8 mouse cellular contexts compared by ENCODE assay signal in the genomic region with DNA sequence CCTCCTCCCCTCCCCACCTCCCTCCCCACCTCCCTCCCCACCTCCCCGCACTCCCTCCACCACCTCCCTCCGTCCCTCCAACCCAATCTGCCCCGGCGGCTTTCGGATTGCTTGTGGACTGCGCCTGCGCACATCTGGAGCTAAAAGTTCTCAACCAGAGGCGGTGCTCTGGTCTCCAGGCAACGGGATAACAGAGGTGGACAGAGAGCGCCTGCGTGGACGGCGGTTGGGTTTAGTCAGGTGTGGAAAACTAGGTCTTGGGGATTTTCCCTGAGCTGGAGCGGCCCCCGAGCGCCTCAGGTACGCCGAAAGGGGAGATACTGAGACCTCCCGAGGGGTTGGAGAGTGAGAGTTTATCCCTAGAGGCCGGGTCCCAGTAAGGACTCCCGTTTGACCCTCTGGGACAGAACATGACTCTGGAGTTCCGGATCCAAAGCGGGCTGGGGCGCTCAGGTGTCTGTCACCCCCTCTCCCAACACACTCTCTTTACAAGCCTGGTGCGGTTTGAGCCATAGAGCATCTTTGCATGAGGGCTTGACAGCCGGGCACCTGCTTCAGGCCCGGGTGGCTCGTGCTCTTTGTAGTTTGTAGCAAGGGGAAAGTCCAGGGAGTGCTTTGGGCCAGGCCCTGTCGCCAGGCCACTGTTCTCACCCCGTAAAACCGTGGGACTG. TPM values are rescaled to one million over a fixed set of nuclear protein-coding genes. Genes with fewer than 3 reads are reported as not detected.
A peak's percentile ranks its signal among the peaks of the same experiment; 100 is the strongest.
DNase-seq lines count a peak whose midpoint lies in the region; ATAC-seq and TF ChIP-seq lines count a peak whose summit lies in the region.

A gene (plus strand): TSS at position 106 of the 671 bp plus-strand sequence.

- no peak within 1 kb of the TSS for H3K27ac ChIP-seq in bone marrow macrophage, adult 2 months (ENCODE audit: insufficient read depth, low read depth, low read length)
- peak within 1 kb of the TSS; percentile 29; the same call in 1 of the 2 replicates for H3K27ac ChIP-seq in forebrain, postnatal 0 days (ENCODE audit: low read depth, low read length)
- H3K27ac ChIP-seq in neural tube, embryonic 14.5 days (ENCODE audit: low read depth, low read length), result no peak within 1 kb of the TSS

- intact Hi-C loops in heart, postnatal 36 days (cut with DNase I), result loop anchor here (1.0 to 5.0 kb wide), 2 partner anchors 8 to 116 kb away; no protein-coding TSS in a partner anchor

- H3K9ac ChIP-seq in forebrain, postnatal 0 days, result peak within 1 kb of the TSS; percentile 39
- H3K9ac ChIP-seq in neural tube, embryonic 14.5 days (replicated peaks; ENCODE audit: low read depth, low read length), result peak within 1 kb of the TSS; percentile 53

- no peak for TF ChIP-seq POLR2A in bone marrow macrophage, adult 2 months (IDR thresholded peaks at IDR 0.05; ENCODE audit: borderline replicate concordance, low read depth, low read length)

- no peaks in the 10 kb centered on the region for H3K36me3 ChIP-seq in forebrain, postnatal 0 days (ENCODE audit: insufficient read depth)
- no peaks in the 10 kb centered on the region for H3K36me3 ChIP-seq in neural tube, embryonic 14.5 days (ENCODE audit: control insufficient read depth, insufficient read depth, low read length)

- H3K4me1 ChIP-seq in bone marrow macrophage, adult 2 months (ENCODE audit: control insufficient read depth, insufficient read depth, low read length), result peaks cover 6% of the 10 kb centered on the region
- H3K4me1 ChIP-seq in forebrain, postnatal 0 days (ENCODE audit: insufficient read depth), result 0 out of 2 replicates have a peak, but pooled peaks cover 5% of the 10 kb centered on the region
- 0 out of 2 replicates have a peak, but pooled peaks cover 5% of the 10 kb centered on the region for H3K4me1 ChIP-seq in neural tube, embryonic 14.5 days (ENCODE audit: control insufficient read depth, insufficient read depth, low read length)

- TF ChIP-seq CTCF in bone marrow macrophage, adult 2 months (IDR thresholded peaks at IDR 0.05; ENCODE audit: low read depth, low read length), result no peak
- no peak for TF ChIP-seq CTCF in forebrain, postnatal 0 days (IDR thresholded peaks at IDR 0.05; ENCODE audit: low read depth)

- peak within 1 kb of the TSS; percentile 74 for H3K4me2 ChIP-seq in forebrain, postnatal 0 days (ENCODE audit: low read depth)
- peak within 1 kb of the TSS; percentile 73 for H3K4me2 ChIP-seq in neural tube, embryonic 14.5 days (ENCODE audit: low read depth, low read length)

- DNase-seq in CD8-positive naive resting alpha-beta T cell, adult 2 months (ENCODE audit: low read depth in 2 of 2, low spot score in 2 of 2), result peak; percentile 29 to 30
- DNase-seq in forebrain, postnatal 0 days, result peak; percentile 81
- peak; percentile 86 to 87 for DNase-seq in heart, postnatal 36 days
- DNase-seq in layer of hippocampus, adult 18-20 months (ENCODE audit: low spot score in 2 of 2), result peak; percentile 50 to 66
- peak; percentile 94 to 96 for DNase-seq in lung, adult 18-20 months
- peak; percentile 72 for DNase-seq in telencephalon, adult 2 months (ENCODE audit: low read depth, low spot score)

- 5% methylated on average over 30 of the region's 31 CpGs for whole genome bisulfite sequencing in forebrain, postnatal 0 days
- WGBS in neural tube, embryonic 14.5 days, result 4% methylated on average over 30 of the region's 31 CpGs

- H3K27me3 ChIP-seq in forebrain, postnatal 0 days (ENCODE audit: insufficient read depth, low read length), result no peaks in the 10 kb centered on the region
- no peaks in the 10 kb centered on the region for H3K27me3 ChIP-seq in neural tube, embryonic 14.5 days (ENCODE audit: control insufficient read depth, insufficient read depth, low read length)

- peak within 1 kb of the TSS; percentile 65 for H3K4me3 ChIP-seq in bone marrow macrophage, adult 2 months (ENCODE audit: insufficient read depth, low read length)
- H3K4me3 ChIP-seq in forebrain, postnatal 0 days (ENCODE audit: low read depth, low read length), result peak within 1 kb of the TSS; percentile 44
- H3K4me3 ChIP-seq in neural tube, embryonic 14.5 days (ENCODE audit: low read depth, low read length), result peak within 1 kb of the TSS; percentile 37

- no peaks in the 10 kb centered on the region for H3K9me3 ChIP-seq in forebrain, postnatal 0 days (ENCODE audit: low read length)
- no peaks in the 10 kb centered on the region for H3K9me3 ChIP-seq in neural tube, embryonic 14.5 days (ENCODE audit: control insufficient read depth, low read length)

- ATAC-seq in forebrain, postnatal 0 days, result peak; percentile 93
- ATAC-seq in neural tube, embryonic 14.5 days (ENCODE audit: low read depth), result peak; percentile 95

RNA-seq across cellular contexts. Expression of the gene that starts here (rescaled TPM):
- polyA plus RNA-seq in bone marrow macrophage, adult 2 months (2012; ENCODE audit: insufficient read depth, insufficient read length, missing spikeins), result not detected in 2 replicates
- 0.69 and 1.3 TPM in 2 replicates for total RNA-seq in forebrain, postnatal 0 days (2014; rRNA removed)
- 0.75 and 1.1 TPM in 2 replicates for polyA plus RNA-seq in forebrain, postnatal 0 days (2015; fragmentation: Nextera tagmentation; extraction: Ambion mirVana)
- 1 to 10 TPM; 2.3 to 2.9 TPM for total RNA-seq in heart, postnatal 36 days (2021)
- 1 to 10 TPM; 1.1 to 1.4 TPM for total RNA-seq in layer of hippocampus, adult 18-20 months (2021)
- polyA plus RNA-seq in neural tube, embryonic 14.5 days (2014; fragmentation: Nextera tagmentation; extraction: Ambion mirVana), result 1.6 and 1.7 TPM in 2 replicates

Comparison
In these comparisons a context has a peak if more than half of its experiments do, and no peak if none do; other contexts are left out.
1. DNase-seq: peak in every context shown above with its lines; median percentile 95 in lung, adult 18-20 months; 86 in heart, postnatal 36 days; 81 in forebrain, postnatal 0 days; 72 in telencephalon, adult 2 months; 58 in layer of hippocampus, adult 18-20 months; 30 in CD8-positive naive resting alpha-beta T cell, adult 2 months.